8 mouse cellular contexts compared by ENCODE assay signal in the genomic region with DNA sequence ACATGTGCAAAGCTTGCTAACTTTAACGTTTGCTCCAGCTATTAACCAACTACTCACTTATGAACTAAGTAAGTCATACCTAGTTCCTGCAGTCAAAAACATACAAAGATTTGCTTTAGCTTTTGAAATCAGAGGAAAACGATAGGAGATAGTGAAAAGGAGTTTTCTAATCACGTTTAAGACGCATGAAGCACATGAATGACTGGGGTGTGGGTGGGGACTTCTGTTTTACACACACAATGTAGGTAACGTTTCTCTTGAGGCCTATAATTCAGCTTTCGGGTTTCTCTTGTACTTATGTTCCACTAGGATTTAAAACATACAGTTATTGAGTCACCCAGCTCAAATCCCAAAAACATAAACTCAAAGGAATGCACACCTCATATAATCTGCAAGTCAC. TPM values are rescaled to one million over a fixed set of nuclear protein-coding genes. Genes with fewer than 3 reads are reported as not detected.
DNase-seq lines count a peak whose midpoint lies in the region; ATAC-seq and TF ChIP-seq lines count a peak whose summit lies in the region.

No protein-coding gene starts in this region.

- H3K27ac ChIP-seq in heart, embryonic 14.5 days (replicated peaks in 1 of 2; ENCODE audit: control insufficient read depth in 1 of 2, insufficient read depth in 1 of 2, low read depth in 2 of 2, low read length in 2 of 2) = no peak overlapping the region; a peak in 1 of 4 replicates
- no peak overlapping the region for H3K27ac ChIP-seq in forebrain, postnatal 0 days (ENCODE audit: low read depth, low read length)
- H3K27ac ChIP-seq in midbrain, embryonic 10.5 days (replicated peaks) = peak overlapping the region; percentile 93

- H3K27me3 ChIP-seq in heart, embryonic 14.5 days (ENCODE audit: control insufficient read depth, insufficient read depth, low read length) = no peaks in the 10 kb centered on the region
- H3K27me3 ChIP-seq in E14TG2a.4 (ENCODE audit: insufficient read depth, low read length) = no peaks in the 10 kb centered on the region
- H3K27me3 ChIP-seq in forebrain, postnatal 0 days (ENCODE audit: insufficient read depth, low read length) = no peaks in the 10 kb centered on the region
- H3K27me3 ChIP-seq in midbrain, embryonic 10.5 days (ENCODE audit: low read depth, poor library complexity, severe bottlenecking) = no peaks in the 10 kb centered on the region

- peaks cover 7 to 20% of the 10 kb centered on the region in 2 experiments for H3K4me1 ChIP-seq in heart, embryonic 14.5 days (ENCODE audit: control insufficient read depth in 2 of 2, insufficient read depth in 2 of 2, low read length in 2 of 2)
- H3K4me1 ChIP-seq in E14TG2a.4 (replicated peaks; ENCODE audit: low read depth, low read length) = peaks cover 58% of the 10 kb centered on the region
- 0 out of 2 replicates have a peak, but pooled peaks cover 3% of the 10 kb centered on the region for H3K4me1 ChIP-seq in forebrain, postnatal 0 days (ENCODE audit: insufficient read depth)
- H3K4me1 ChIP-seq in midbrain, embryonic 10.5 days = peaks cover 19% of the 10 kb centered on the region

- no peak for DNase-seq in heart, postnatal 10 days
- DNase-seq in forebrain, postnatal 0 days = no peak
- no peak for DNase-seq in midbrain, embryonic 10.5 days (ENCODE audit: low spot score)
- DNase-seq in left cerebral cortex, adult 9 months (ENCODE audit: low spot score in 2 of 2) = no peak
- no peak for DNase-seq in urinary bladder, postnatal 36 days (ENCODE audit: low spot score in 2 of 2)
- no peak for DNase-seq in adrenal gland, postnatal 25 days

- H3K36me3 ChIP-seq in heart, embryonic 14.5 days (ENCODE audit: control insufficient read depth, insufficient read depth, low read length) = peaks cover 49% of the 10 kb centered on the region
- peaks cover 53% of the 10 kb centered on the region for H3K36me3 ChIP-seq in E14TG2a.4 (ENCODE audit: insufficient read depth, low read length)
- peaks cover 27% of the 10 kb centered on the region for H3K36me3 ChIP-seq in forebrain, postnatal 0 days (ENCODE audit: insufficient read depth)
- peaks cover 50% of the 10 kb centered on the region for H3K36me3 ChIP-seq in midbrain, embryonic 10.5 days

- ATAC-seq in heart, embryonic 14.5 days (ENCODE audit: insufficient number of reproducible peaks, insufficient read depth, low FRiP score, low read depth) = no peak
- ATAC-seq in forebrain, postnatal 0 days = no peak

- no peaks in the 10 kb centered on the region for H3K9me3 ChIP-seq in heart, embryonic 14.5 days (ENCODE audit: control insufficient read depth, low read length)
- H3K9me3 ChIP-seq in E14TG2a.4 (ENCODE audit: low read length) = no peaks in the 10 kb centered on the region
- no peaks in the 10 kb centered on the region for H3K9me3 ChIP-seq in forebrain, postnatal 0 days (ENCODE audit: low read length)
- H3K9me3 ChIP-seq in midbrain, embryonic 10.5 days (replicated peaks) = no peaks in the 10 kb centered on the region

- H3K4me3 ChIP-seq in heart, embryonic 14.5 days (ENCODE audit: control insufficient read depth in 1 of 2, insufficient read depth in 1 of 2, low read depth in 1 of 2, low read length in 2 of 2) = peak overlapping the region; percentile 93 to 96; a peak in 3 of 4 replicates
- H3K4me3 ChIP-seq in E14TG2a.4 (replicated peaks; ENCODE audit: low read length) = peak overlapping the region; percentile 99
- H3K4me3 ChIP-seq in forebrain, postnatal 0 days (ENCODE audit: low read depth, low read length) = peak overlapping the region; percentile 99
- H3K4me3 ChIP-seq in midbrain, embryonic 10.5 days = peak overlapping the region; percentile 77

- TF ChIP-seq CTCF in E14TG2a.4 (conservative IDR thresholded peaks at IDR 0.05; ENCODE audit: low read length) = no peak
- no peak for TF ChIP-seq CTCF in forebrain, postnatal 0 days (IDR thresholded peaks at IDR 0.05; ENCODE audit: low read depth)

- H3K4me2 ChIP-seq in heart, embryonic 14.5 days (ENCODE audit: low read length) = peak overlapping the region; percentile 81
- H3K4me2 ChIP-seq in forebrain, postnatal 0 days (ENCODE audit: low read depth) = peak overlapping the region; percentile 94

- intact Hi-C loops in heart, postnatal 10 days (cut with DNase I) = loop anchor here (2.0 kb wide), 1 partner anchor 40 kb away; the partner anchor contains the start of genes Apaf1 and Ikbip

- peak overlapping the region; percentile 99 for H3K9ac ChIP-seq in heart, embryonic 14.5 days (ENCODE audit: low read length)
- H3K9ac ChIP-seq in forebrain, postnatal 0 days = peak overlapping the region; percentile 100

- 13% methylated on average over 6 of the region's 6 CpGs for WGBS in heart, embryonic 14.5 days
- WGBS in forebrain, postnatal 0 days = 28% methylated on average over 6 of the region's 6 CpGs
- 49% methylated on average over 6 of the region's 6 CpGs for WGBS in midbrain, embryonic 10.5 days

RNA-seq across cellular contexts. Expression of gene Slc25a3, which starts 1.2 kb away (rescaled TPM):
- polyA plus RNA-seq in heart, embryonic 14.5 days (2014; fragmentation: Nextera tagmentation; extraction: Ambion mirVana) = 1,147 and 1,166 TPM in 2 replicates
- 1,000 to 10,000 TPM; 2,219 to 2,275 TPM for total RNA-seq in heart, postnatal 10 days (2021)
- 321 and 336 TPM in 2 replicates for total RNA-seq in forebrain, postnatal 0 days (2014; rRNA removed)
- polyA plus RNA-seq in forebrain, postnatal 0 days (2015; fragmentation: Nextera tagmentation; extraction: Ambion mirVana) = 529 and 607 TPM in 2 replicates
- polyA plus RNA-seq in midbrain, embryonic 10.5 days (2016; fragmentation: Nextera tagmentation; extraction: Ambion mirVana) = 384 and 388 TPM in 2 replicates
- 873 and 948 TPM in 2 replicates for total RNA-seq in adrenal gland, postnatal 25 days (2021)

RNA-seq across cellular contexts. Expression of gene Ikbip, which starts 39.9 kb away (rescaled TPM):
- 43.7 and 48.3 TPM in 2 replicates for polyA plus RNA-seq in heart, embryonic 14.5 days (2014; fragmentation: Nextera tagmentation; extraction: Ambion mirVana)
- total RNA-seq in heart, postnatal 10 days (2021) = 10 to 100 TPM; 24.1 to 25.1 TPM
- 13.1 and 16.3 TPM in 2 replicates for total RNA-seq in forebrain, postnatal 0 days (2014; rRNA removed)
- 8.6 and 13.2 TPM in 2 replicates for polyA plus RNA-seq in forebrain, postnatal 0 days (2015; fragmentation: Nextera tagmentation; extraction: Ambion mirVana)
- polyA plus RNA-seq in midbrain, embryonic 10.5 days (2016; fragmentation: Nextera tagmentation; extraction: Ambion mirVana) = 20.9 and 23.0 TPM in 2 replicates
- total RNA-seq in adrenal gland, postnatal 25 days (2021) = 32.8 and 34.0 TPM in 2 replicates

RNA-seq across cellular contexts. Expression of gene Apaf1, which starts 40.1 kb away (rescaled TPM):
- 17.3 and 19.2 TPM in 2 replicates for polyA plus RNA-seq in heart, embryonic 14.5 days (2014; fragmentation: Nextera tagmentation; extraction: Ambion mirVana)
- 10 to 100 TPM; 15.1 to 16.4 TPM for total RNA-seq in heart, postnatal 10 days (2021)
- total RNA-seq in forebrain, postnatal 0 days (2014; rRNA removed) = 33.4 and 45.7 TPM in 2 replicates
- polyA plus RNA-seq in forebrain, postnatal 0 days (2015; fragmentation: Nextera tagmentation; extraction: Ambion mirVana) = 15.3 and 16.7 TPM in 2 replicates
- polyA plus RNA-seq in midbrain, embryonic 10.5 days (2016; fragmentation: Nextera tagmentation; extraction: Ambion mirVana) = 18.1 and 21.5 TPM in 2 replicates
- 6.2 and 8.3 TPM in 2 replicates for total RNA-seq in adrenal gland, postnatal 25 days (2021)

RNA-seq across cellular contexts. Expression of gene Tmpo, which starts 58.5 kb away (rescaled TPM):
- polyA plus RNA-seq in heart, embryonic 14.5 days (2014; fragmentation: Nextera tagmentation; extraction: Ambion mirVana) = 170 and 181 TPM in 2 replicates
- total RNA-seq in heart, postnatal 10 days (2021) = 100 to 1,000 TPM in 1 of 2 experiments, 10 to 100 TPM in 1; 99.0 to 107 TPM
- total RNA-seq in forebrain, postnatal 0 days (2014; rRNA removed) = 126 and 149 TPM in 2 replicates
- 61.3 and 62.8 TPM in 2 replicates for polyA plus RNA-seq in forebrain, postnatal 0 days (2015; fragmentation: Nextera tagmentation; extraction: Ambion mirVana)
- 272 and 275 TPM in 2 replicates for polyA plus RNA-seq in midbrain, embryonic 10.5 days (2016; fragmentation: Nextera tagmentation; extraction: Ambion mirVana)
- 119 and 123 TPM in 2 replicates for total RNA-seq in adrenal gland, postnatal 25 days (2021)
